Mouse (Mus musculus) spleen, postnatal 4 days (tissue): ENCODE results near the gene Olfr316.
"Not testable (repeated sequence)": the region's sequence is repeated elsewhere in the genome, so short reads cannot be mapped to it uniquely, and the experiment has no call there.

ENCODE experiments used
- DNase-seq, 2 experiments: peaks; one replicate each; pipeline ENCODE4 v3.0.0; 2022; ENCODE audit warnings: low spot score in 2 of 2

Olfr316 gene

GRCm38 (mm10) chr11:58752434-58752833, at the start of gene Olfr316:
Gene Olfr316 (plus strand): TSS chr11:58752734.
- no peak for DNase-seq

- no peak for DNase-seq
These were observed 43.4 kb upstream of the Olfr316 start for GRCm38 (mm10) chr11:58709086-58709485.

GRCm38 (mm10) chr11:58717723-58718122, 34.8 kb upstream of the Olfr316 start:
- not testable (repeated sequence) for DNase-seq

- DNase-seq: no peak
These were observed 32.8 kb upstream of the Olfr316 start for GRCm38 (mm10) chr11:58719701-58720100.

DNA sequence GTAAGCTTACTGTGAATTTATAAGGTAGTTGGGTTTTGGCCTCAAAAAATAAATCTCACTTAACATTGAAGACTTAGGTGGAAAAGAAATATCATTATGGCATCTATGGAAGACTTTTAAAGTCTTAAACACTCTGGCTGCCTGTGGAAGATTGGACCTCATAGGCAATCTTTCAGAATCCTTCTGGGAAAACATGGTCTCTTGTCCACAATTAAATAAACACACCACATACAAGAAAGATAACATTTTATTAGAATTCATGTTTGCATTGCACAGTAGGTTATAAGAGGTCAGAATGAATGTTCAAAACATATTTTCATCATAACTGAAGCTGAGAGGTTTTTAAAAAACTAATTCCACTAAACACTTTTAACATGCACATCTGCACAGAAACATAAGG, 28.6 kb upstream of the Olfr316 start, which contains the start of gene Olfr318:
Gene Olfr318, minus strand, starts transcription at position 101 of the 400 bp plus-strand sequence.
- no peak for DNase-seq

GRCm38 (mm10) chr11:58727896-58728650, 24.5 kb upstream of the Olfr316 start:
- DNase-seq: not testable (repeated sequence)

DNA sequence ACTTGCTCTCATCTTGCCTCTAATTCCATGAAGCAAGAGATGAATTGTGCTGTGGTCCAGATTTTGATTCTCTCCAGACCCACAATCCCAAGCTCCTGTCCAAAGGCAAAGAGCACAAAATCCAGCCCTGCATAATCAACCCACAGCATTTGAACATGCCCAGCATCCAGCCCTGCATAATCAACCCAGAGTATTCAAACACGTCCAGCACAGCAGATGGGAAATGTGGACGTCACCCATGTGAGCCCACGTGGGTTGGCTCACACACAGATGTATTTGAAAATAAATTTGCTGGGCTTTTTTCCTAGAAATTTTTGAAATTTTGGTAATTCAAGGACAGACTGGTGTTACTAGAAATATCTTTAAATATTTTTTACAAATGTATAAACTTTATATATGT, 19.2 kb upstream of the Olfr316 start:
- DNase-seq: no peak

DNA sequence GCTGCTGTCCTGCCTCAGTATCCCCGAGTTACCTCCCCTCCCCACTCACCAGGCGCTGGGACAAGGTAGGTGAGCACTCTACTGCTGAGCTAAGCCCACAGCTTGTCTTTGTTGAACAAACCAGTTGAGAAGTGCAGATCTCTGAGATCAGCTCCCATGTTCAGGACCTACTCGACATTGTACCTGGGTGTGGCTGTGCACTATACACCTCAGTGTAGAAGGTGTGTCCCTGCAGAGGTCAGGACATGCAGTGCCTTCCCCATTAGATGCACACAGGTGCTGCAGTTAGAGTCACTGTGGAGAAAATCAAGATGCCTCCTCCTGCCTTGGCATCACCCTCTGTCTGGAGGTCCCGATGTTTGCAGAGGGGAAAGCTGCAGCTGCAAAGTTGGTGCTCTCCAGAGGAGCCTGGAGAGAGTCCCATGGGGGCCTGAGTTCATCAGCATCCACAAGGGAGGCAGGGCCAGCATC, 13.7 kb upstream of the Olfr316 start, which contains the start of gene Olfr317:
Gene Olfr317, minus strand, starts transcription at position 421 of the 471 bp plus-strand sequence.
- DNase-seq: no peak

DNA sequence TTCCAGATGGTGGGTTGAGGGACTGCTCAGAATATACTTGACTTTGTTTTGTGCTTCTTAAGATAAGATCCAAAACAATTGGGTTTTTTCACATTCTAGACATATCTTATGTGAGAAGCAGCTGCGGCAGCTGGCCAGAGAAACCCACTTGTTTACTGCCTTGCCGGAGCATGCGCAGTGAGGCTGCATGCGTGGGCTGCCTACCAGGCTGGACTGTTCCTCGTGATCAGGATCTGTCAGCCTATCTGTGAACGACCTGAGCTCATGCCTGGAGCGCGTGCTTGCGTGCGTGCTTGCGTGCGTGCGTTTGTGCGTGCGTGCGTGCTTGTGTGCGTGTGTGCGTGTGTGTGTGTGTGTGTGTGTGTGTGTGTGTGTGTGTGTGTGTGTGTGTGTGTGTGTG, 1.4 kb upstream of the Olfr316 start:
- not testable (repeated sequence) for DNase-seq

GRCm38 (mm10) chr11:58772888-58773287, 20.4 kb downstream of the Olfr316 start, which contains the start of gene Olfr315:
Gene Olfr315 (plus strand): TSS chr11:58773188.
- DNase-seq: no peak

DNA sequence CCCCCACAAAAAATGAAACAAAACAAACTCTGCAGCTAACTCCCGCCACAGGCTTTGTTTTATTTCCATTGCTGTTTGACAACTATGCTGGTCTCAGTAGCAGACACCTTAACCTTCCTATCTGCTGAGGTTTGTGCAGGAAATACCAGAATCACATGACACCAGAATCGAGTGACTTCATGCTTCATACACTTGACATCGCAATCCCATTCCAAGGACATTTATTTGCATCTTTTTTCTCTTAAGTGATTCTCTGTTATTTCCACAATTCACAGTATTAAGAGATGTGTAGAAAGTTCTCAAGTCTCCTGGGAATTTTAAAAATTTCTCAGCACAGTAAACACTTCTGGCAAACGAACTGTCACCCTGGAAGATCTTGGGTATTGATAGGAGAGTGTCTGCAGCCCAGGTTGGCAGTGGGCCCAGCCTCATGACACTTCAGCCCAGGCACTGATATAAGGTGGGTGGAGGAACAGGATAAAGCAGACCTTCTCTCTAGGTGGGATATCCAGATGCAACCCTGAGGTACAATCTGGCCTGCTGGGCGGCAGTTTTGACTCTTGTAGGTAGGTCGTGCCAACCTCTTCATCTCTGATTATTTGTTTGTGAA, 30.1 kb downstream of the Olfr316 start, which contains the start of gene Olfr314:
Gene Olfr314, plus strand, starts transcription at position 473 of the 610 bp plus-strand sequence.
- no peak for DNase-seq

DNA sequence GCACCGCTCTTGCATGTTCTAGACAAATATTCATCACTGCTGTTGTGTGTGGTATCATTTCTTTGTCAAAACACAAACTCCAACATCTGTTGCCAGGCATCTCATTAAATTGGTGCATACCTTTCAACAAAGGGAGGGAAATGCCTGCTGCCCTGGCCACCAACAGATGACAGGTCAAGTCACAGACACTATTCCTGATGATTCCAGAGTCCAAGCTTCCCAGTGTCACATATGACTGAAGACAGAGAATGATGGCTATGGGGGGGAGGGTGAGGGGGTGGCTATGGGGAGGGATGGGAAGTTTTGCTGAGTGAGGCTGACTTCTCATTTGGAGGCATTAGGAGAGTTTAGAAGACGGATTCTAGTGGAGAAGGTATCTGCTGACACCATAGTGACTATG, 31.6 kb downstream of the Olfr316 start:
- peak in 1 of 2 experiments; percentile 20 for DNase-seq

GRCm38 (mm10) chr11:58787651-58788050, 35.1 kb downstream of the Olfr316 start:
- no peak for DNase-seq

DNA sequence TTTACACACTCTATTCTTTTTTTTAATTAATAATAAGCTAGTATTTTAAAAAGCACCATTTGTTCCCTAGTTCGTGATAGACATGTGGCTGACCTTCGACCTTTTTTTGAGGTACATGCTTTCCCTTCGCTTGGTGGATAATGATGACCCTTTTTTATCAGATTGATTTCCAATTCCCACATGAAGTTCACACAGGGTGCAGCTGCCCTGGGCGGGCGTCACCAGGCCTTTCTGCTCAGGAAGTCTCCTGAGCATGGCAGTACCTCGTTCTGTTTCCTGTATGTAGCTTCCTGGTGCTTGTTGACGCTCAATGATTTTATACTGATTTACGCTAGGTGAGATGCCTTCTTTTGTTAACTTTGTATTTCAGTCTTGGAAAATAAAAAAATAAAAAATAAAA, 35.8 kb downstream of the Olfr316 start:
- DNase-seq: no peak

DNA sequence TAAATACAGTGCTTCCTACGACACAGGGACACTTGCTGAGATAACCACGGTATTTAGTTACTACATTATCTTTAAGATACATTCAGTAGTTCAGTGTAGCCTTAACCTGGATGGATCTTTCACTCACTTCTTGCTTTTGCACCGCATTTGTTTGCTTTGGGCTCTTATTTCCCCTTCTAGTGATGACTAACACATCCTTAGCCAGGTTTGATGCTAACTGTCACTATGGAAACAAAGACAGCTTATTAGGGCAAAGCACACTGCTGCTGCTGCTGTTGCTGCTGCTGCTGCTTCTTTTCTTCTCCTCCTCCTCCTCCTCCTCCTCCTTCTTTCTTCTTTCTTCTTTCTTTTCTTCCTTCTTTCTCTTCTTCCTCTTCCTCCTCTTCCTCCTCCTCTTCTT, 37.0 kb downstream of the Olfr316 start:
- DNase-seq: peak in 1 of 2 experiments; percentile 49

- DNase-seq: no peak
These were observed 37.5 kb downstream of the Olfr316 start for GRCm38 (mm10) chr11:58790053-58790452.

- no peak for DNase-seq
These were observed 38.1 kb downstream of the Olfr316 start for GRCm38 (mm10) chr11:58790646-58791045.

- no peak for DNase-seq
These were observed 43.3 kb downstream of the Olfr316 start for GRCm38 (mm10) chr11:58795856-58796255.

- DNase-seq: no peak
These were observed 44.3 kb downstream of the Olfr316 start for GRCm38 (mm10) chr11:58796850-58797249.

- DNase-seq: no peak
These were observed 47.2 kb downstream of the Olfr316 start for GRCm38 (mm10) chr11:58799747-58800146.

DNA sequence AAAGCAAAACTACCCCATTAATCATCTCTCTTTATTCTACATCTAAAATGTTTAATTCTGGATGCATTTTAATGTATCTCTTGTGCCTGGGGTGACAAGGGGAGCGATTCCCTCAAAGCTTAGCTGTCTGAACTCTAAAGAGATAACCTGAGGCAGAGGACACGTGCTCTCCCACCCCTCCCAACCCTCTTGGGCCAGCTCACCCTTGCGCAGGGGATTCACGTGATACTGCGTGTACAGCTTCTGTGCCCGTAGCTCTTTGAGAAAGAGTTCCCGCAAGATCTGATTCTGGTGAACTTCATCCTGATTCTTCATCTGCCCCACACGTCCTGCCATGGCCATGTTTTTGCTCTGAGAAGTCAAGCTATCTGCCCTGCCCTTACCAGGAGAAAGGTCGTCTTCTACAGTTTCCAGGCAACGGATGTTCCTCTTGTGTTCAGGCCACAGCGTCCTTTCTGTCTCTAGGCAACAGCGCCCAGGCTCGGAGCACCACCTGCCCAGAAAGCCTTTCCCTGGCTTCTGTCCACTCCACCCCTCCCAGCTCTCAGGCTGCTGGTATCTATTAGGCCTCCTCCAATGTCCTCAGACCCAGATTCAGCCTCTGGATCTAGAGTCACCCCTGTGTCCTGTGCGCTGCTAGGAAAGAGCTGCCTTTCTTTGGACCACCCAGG, 49.2 kb downstream of the Olfr316 start, which contains the start of gene Fam183b:
Gene Fam183b, minus strand, starts transcription at position 403 of the 671 bp plus-strand sequence.
- DNase-seq: no peak

DNA sequence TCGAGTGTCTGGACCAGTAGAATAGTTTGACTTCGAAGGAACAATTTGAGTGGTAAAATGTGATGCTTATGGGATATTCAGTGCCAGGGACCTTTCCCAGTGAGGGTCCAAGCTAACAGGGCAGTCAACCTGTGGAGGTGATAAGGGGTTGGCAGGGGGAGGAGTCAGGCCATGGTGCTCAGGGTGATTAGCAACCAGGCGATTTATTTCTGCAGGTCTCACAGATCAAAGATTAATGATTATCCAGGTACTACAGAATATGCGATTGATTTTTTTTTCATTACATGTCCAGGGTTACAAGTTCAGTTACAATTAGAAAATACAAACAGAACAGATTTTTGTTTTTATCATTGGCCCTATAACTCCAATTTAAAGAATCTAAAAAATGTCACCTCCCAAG, 51.3 kb downstream of the Olfr316 start:
- no peak for DNase-seq
